Mouse (Mus musculus) neural tube, embryonic 12.5 days (tissue): ENCODE data around the gene Atp13a3. TPM values are rescaled to one million over a fixed set of nuclear protein-coding genes. Genes with fewer than 3 reads are reported as not detected.
"Not testable (repeated sequence)": the region's sequence is repeated elsewhere in the genome, so short reads cannot be mapped to it uniquely, and the experiment has no call there.

Experiments
- ATAC-seq: fragments of 200-750 bp; cut with Nextera tagmentation; 2 replicates; pipeline ENCODE4 v1.8.0; 2017; ENCODE audit warnings: low read depth, mild to moderate bottlenecking, moderate TSS enrichment, moderate library complexity; ENCODE audit not compliant: low FRiP score
- H3K27ac ChIP-seq: fragments of 300-500 bp; sonication (generic); 2 replicates; pipeline ENCODE4 v1.5.1; 2016
- H3K27me3 ChIP-seq: fragments of 300-500 bp; sonication (generic); replicated peaks from 2 replicates; pipeline ENCODE4 v1.6.1; 2016; ENCODE audit warnings: mild to moderate bottlenecking
- H3K36me3 ChIP-seq: fragments of 300-500 bp; sonication (generic); 2 replicates; pipeline ENCODE4 v1.6.1; 2016; ENCODE audit warnings: mild to moderate bottlenecking
- H3K4me1 ChIP-seq: fragments of 300-500 bp; sonication (generic); 2 replicates; pipeline ENCODE4 v1.6.1; 2016
- H3K4me2 ChIP-seq: fragments of 300-500 bp; sonication (generic); replicated peaks from 2 replicates; pipeline ENCODE4 v1.6.1; 2016; ENCODE audit warnings: mild to moderate bottlenecking
- H3K4me3 ChIP-seq: fragments of 300-500 bp; sonication (generic); 2 replicates; pipeline ENCODE4 v1.5.1; 2016
- H3K9ac ChIP-seq: fragments of 300-500 bp; sonication (generic); 2 replicates; pipeline ENCODE4 v1.6.1; 2016; ENCODE audit warnings: mild to moderate bottlenecking
- H3K9me3 ChIP-seq: fragments of 300-500 bp; sonication (generic); 2 replicates; pipeline ENCODE4 v1.6.1; 2016; ENCODE audit warnings: mild to moderate bottlenecking
- WGBS: fragments of 180-500 bp; shearing (Covaris S2); methylation state at CpG from one replicate; pipeline ENCODE4 v1.1.7; 2016; 5-methylcytosine and 5-hydroxymethylcytosine counted together
- polyA plus RNA-seq: library from polyadenylated mRNA; unstranded; fragments of >200 nt; fragmentation: Nextera tagmentation; extraction: Ambion mirVana; gene quantifications from 2 replicates; pipeline ENCODE4 v1.2.1, GENCODE M21; 2016

Gene Atp13a3
- polyA plus RNA-seq, 1 experiment from 2014 or later, result 13.3 TPM

DNA sequence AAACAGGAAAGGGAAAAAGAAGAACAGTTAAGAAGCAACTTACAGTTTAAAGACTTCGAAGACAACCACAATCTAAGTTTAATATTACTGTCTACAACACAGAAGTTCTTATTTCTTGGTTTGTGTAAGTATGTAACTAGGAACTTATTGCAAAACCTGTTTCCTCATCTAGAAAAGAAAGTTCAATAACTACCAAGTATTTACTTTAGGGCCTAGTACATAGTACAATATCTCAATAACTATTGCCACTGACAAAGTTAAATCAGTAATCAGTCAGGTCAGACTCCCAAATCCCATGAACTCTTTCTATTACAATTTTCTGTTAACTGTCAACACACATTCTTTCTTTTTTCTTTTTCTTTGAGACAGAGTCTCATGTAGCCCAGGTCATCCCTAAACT, 20.2 kb downstream of the Atp13a3 start:
- no peak overlapping the region for H3K9ac ChIP-seq
- H3K4me1 ChIP-seq, result peaks cover 17% of the 10 kb centered on the region
- ATAC-seq, result no peak
- 91% methylated on average over 1 of the region's 1 CpGs for WGBS
- H3K4me3 ChIP-seq, result no peak overlapping the region
- H3K36me3 ChIP-seq, result peaks cover 6% of the 10 kb centered on the region
- H3K4me2 ChIP-seq, result no peak overlapping the region
- no peaks in the 10 kb centered on the region for H3K9me3 ChIP-seq
- H3K27me3 ChIP-seq, result no peaks in the 10 kb centered on the region
- H3K27ac ChIP-seq, result no peak overlapping the region

DNA sequence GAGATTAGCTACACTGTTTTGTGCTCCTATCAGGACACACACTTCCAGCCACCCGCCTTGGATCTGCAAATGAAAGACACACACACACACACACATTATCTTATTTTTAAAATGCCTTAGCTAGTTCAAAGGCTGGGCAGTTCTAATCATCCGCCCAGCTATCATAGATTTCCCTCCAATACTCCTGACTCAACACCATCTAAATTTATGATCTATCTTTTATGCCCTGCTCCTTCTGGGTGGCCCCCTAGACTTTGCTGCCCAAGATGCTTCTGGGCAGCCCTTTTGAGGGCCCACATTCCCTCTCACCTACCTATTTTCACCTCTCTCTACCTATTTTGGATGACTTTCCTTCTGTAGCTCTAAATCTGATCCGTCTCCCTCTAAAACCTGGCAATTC, 29.5 kb downstream of the Atp13a3 start:
- no peaks in the 10 kb centered on the region for H3K27me3 ChIP-seq
- ATAC-seq, result no peak
- no peak overlapping the region for H3K4me3 ChIP-seq
- WGBS, result 84% methylated on average over 3 of the region's 3 CpGs
- H3K27ac ChIP-seq, result no peak overlapping the region
- H3K9ac ChIP-seq, result no peak overlapping the region
- no peaks in the 10 kb centered on the region for H3K4me1 ChIP-seq
- H3K9me3 ChIP-seq, result no peaks in the 10 kb centered on the region
- no peak overlapping the region for H3K4me2 ChIP-seq
- H3K36me3 ChIP-seq, result 0 out of 2 replicates have a peak, but pooled peaks cover 6% of the 10 kb centered on the region

DNA sequence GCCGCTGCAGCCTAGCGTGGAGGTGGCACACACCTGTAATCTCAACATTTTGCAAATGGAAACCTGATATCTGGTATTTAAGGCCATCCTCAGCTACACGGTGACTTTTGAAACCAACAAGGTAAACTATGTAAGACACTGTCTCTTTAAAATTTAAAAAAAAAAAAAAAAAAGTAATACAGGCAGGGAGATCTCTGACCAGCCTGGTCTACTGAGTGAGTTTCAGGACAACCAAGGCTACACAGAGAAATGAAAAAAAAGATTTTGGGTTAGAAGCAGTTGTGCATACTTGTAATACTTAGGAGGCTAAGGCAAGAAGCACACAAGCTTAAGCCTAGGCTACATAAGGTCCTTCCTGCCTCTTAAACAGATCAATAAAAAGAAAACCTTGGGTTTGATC, 30.8 kb downstream of the Atp13a3 start:
- 91% methylated on average over 3 of the region's 3 CpGs for WGBS
- H3K36me3 ChIP-seq, result no peaks in the 10 kb centered on the region
- ATAC-seq, result no peak
- H3K27me3 ChIP-seq, result no peaks in the 10 kb centered on the region
- H3K4me3 ChIP-seq, result no peak overlapping the region
- H3K4me1 ChIP-seq, result no peaks in the 10 kb centered on the region
- no peak overlapping the region for H3K4me2 ChIP-seq
- no peak overlapping the region for H3K9ac ChIP-seq
- no peaks in the 10 kb centered on the region for H3K9me3 ChIP-seq
- no peak overlapping the region for H3K27ac ChIP-seq

DNA sequence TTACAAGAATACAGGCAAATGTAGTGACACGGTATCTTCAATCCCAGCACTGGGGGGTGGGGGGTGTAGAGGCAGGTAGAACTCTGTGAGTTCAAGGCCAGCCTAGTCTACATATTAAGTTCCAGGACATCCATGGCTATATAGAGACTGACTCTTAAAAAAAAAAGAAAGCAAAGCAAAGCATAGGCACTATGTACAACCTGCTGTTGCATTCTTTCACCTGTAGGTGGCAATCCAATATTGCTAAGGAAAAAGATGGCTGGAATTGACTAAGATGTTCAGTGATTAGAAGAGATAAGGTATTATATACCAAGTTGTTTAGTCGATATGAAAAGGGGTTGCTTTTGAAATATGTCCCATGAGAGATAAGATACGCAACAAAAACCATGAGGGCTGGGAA, 31.5 kb downstream of the Atp13a3 start:
- WGBS, result 78% methylated on average over 3 of the region's 3 CpGs
- ATAC-seq, result no peak
- H3K9ac ChIP-seq, result no peak overlapping the region
- no peaks in the 10 kb centered on the region for H3K9me3 ChIP-seq
- no peaks in the 10 kb centered on the region for H3K27me3 ChIP-seq
- no peak overlapping the region for H3K4me3 ChIP-seq
- no peaks in the 10 kb centered on the region for H3K4me1 ChIP-seq
- H3K4me2 ChIP-seq, result no peak overlapping the region
- no peak overlapping the region for H3K27ac ChIP-seq
- no peaks in the 10 kb centered on the region for H3K36me3 ChIP-seq

DNA sequence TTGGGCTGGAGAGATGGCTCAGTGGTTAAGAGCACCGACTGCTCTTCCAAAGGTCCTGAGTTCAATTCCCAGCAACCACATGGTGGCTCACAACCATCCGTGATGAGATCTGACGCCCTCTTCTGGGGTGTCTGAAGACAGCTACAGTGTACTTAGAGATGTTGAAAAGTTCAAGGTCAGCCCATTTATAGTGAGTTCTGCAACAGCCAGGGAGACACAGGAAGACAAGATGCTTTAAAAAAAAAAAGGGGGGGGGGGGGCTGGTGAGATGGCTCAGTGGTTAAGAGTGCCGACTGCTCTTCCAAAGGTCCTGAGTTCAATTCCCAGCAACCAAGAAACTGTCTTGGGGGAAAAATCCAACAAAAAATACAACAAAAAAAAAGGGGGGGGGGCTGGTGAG, 32.5 kb downstream of the Atp13a3 start:
- not testable (repeated sequence) for H3K9me3 ChIP-seq, H3K4me1 ChIP-seq, H3K27me3 ChIP-seq, H3K4me2 ChIP-seq, ATAC-seq, H3K36me3 ChIP-seq, H3K4me3 ChIP-seq, H3K9ac ChIP-seq, H3K27ac ChIP-seq
- 93% methylated on average over 4 of the region's 4 CpGs for WGBS

DNA sequence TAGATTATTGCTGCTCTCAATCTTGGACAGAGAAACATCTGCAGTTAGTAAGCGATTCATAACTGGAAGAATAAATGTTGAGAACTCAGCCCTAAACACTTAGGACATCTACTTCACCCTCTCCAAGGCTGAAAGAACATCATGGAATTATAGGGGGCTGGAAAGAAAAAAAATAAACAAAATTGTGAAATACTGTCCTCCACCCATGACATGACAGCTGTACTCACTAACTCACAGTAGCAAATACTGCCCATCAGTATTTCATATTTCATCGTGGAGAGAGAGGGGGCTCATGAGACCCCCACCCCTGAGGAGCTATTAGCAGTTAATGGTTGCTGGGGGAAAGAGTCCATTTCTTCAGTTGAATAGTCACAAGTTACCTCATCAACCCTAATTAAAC, 38.4 kb downstream of the Atp13a3 start:
- Histone ChIP-seq H3K27me3 (no peaks in the 10 kb centered on the region), H3K4me2 (no peak overlapping the region), H3K9ac (no peak overlapping the region), H3K4me3 (no peak overlapping the region), H3K36me3 (no peaks in the 10 kb centered on the region; the same call in 1 of the 2 replicates), H3K27ac (no peak overlapping the region), H3K4me1 (no peaks in the 10 kb centered on the region), H3K9me3 (no peaks in the 10 kb centered on the region)
- no peak for ATAC-seq
- 92% methylated on average over 2 of the region's 2 CpGs for WGBS

DNA sequence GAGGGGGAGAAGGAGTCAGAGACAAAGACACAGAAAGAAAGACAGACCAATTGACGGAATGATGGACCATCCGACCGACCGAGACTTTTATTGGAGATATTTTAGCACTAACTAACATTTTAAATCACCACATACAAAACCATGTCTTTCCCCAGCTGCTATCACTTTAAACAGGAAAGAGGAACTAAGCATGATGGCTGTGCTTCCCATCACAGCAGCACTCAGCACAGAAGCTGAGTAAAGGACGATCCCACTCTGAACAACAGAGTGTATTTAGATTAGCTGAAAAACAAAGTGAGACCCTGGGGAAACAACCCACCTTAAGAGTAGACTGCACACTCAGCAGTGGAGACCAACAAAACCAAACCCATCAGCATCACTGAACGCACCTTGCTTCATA, 41.2 kb downstream of the Atp13a3 start:
- no peak overlapping the region for H3K4me3 ChIP-seq
- no peaks in the 10 kb centered on the region for H3K27me3 ChIP-seq
- H3K9me3 ChIP-seq, result no peaks in the 10 kb centered on the region
- no peaks in the 10 kb centered on the region for H3K4me1 ChIP-seq
- H3K9ac ChIP-seq, result no peak overlapping the region
- no peak overlapping the region for H3K4me2 ChIP-seq
- WGBS, result 93% methylated on average over 6 of the region's 6 CpGs
- no peaks in the 10 kb centered on the region; the same call in 1 of the 2 replicates for H3K36me3 ChIP-seq
- no peak overlapping the region for H3K27ac ChIP-seq
- ATAC-seq, result no peak

DNA sequence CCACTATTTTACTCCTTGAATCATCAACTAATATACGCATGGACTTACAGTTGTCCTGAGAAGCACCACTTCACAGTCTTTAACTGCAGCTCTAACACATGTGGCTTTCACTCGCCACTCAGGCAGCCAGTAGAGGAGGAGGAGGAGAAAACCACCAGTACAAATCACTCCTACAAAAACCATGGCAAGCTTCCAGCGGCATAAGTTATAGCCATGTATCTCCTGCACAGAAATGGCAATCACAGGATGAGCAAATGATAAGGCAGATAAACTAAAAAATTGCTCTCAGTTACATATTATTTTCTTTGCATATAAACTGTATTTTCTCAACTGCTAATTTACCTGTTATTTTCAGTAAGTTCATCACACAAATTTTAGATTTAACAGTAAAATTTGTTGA, 43.2 kb downstream of the Atp13a3 start:
- H3K4me2 ChIP-seq, result no peak overlapping the region
- H3K36me3 ChIP-seq, result no peaks in the 10 kb centered on the region; the same call in 1 of the 2 replicates
- no peak for ATAC-seq
- no peaks in the 10 kb centered on the region for H3K9me3 ChIP-seq
- no peak overlapping the region for H3K27ac ChIP-seq
- H3K9ac ChIP-seq, result no peak overlapping the region
- no peaks in the 10 kb centered on the region for H3K27me3 ChIP-seq
- no peak overlapping the region for H3K4me3 ChIP-seq
- H3K4me1 ChIP-seq, result no peaks in the 10 kb centered on the region
- WGBS, result 89% methylated on average over 3 of the region's 3 CpGs

DNA sequence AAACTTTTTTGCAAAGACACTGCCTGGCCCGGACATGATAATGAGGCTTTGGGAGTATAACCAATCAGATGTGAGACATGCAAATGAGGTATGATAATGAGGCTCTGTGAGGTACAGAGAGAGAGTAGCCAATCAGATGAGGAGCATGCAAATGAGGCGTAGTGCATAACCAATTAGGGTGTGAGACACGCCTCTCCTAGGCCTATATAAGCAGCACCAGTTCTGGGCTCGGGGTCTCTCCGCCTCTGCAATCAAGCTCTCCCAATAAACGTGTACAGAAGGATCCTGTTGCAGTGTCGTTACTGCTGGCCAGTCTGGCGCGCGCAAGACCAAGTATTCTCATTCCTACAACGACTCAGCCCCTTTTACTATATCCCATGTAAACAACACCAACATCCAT, 52.3 kb downstream of the Atp13a3 start:
- H3K4me3 ChIP-seq, H3K4me1 ChIP-seq, H3K27me3 ChIP-seq, H3K9ac ChIP-seq, H3K27ac ChIP-seq, H3K4me2 ChIP-seq, ATAC-seq, H3K9me3 ChIP-seq: not testable (repeated sequence)
- WGBS, result 93% methylated on average over 11 of the region's 11 CpGs
- H3K36me3 ChIP-seq, result peaks cover 25% of the 10 kb centered on the region

DNA sequence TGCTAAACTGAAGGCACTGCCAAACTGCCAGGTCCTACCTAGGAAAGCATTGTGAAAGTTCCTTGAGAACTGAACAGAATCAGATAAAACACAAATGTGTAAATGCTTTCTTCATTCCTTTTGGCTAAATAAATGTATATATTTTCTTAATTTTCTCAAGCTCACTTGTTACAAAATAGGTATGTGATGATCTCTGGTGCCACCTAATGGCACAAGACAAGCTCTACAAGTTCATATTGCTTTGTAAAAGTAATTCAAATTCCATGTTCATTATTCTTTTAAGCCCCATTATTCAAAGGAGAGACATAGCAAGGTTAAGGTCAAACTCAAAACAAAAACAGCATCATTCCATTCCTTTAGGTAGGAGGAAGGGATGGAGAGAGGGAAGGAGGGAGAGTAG, 91.5 kb downstream of the Atp13a3 start:
- peaks cover 6% of the 10 kb centered on the region for H3K4me1 ChIP-seq
- no peak overlapping the region for H3K27ac ChIP-seq
- no peak overlapping the region for H3K4me3 ChIP-seq
- no peak overlapping the region for H3K4me2 ChIP-seq
- H3K36me3 ChIP-seq, result peaks cover 6% of the 10 kb centered on the region; the same call in 1 of the 2 replicates
- H3K27me3 ChIP-seq, result peaks cover 28% of the 10 kb centered on the region
- no peaks in the 10 kb centered on the region for H3K9me3 ChIP-seq
- no peak for ATAC-seq
- H3K9ac ChIP-seq, result no peak overlapping the region

DNA sequence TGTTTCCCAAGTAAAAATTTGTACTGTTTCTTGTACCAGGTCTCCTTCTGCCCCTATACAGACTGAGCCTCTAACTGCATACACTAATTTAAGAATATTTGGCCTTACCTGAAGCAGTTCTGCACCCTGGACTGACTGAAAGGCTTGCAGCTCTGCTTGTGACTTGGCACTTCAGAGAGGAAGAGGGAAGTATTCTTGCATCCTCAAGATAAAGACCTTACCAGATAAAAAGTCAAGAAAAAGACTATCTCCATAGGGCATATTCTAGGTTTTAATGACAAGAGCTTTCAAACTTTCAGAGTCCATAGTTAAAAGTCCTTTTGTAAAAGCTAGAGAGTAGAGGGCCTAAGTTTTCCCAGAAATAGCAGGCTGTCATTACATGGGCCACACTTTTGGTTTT, 95.1 kb downstream of the Atp13a3 start, which contains the start of gene Gp5:
TSS of gene Gp5 (minus strand) at position 133 of the 400 bp plus-strand sequence.
- ATAC-seq, result no peak
- H3K27me3 ChIP-seq, result peaks cover 59% of the 10 kb centered on the region

DNA sequence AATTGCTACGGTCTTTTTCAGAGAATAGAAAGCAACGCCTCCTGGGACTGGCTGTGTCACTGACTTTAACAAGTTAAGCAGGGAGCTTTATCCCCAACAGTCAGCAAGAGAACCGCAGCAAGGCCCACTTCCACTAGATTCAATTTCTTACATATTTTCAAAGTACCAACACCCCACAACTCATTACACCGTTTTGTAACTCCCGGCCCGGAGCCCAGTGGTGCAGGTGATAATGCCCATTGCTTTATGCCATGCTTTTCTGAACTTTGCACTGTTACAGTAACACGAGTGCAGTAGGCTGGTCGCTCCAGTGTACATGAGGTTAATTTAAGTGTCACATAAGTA, 95.6 kb downstream of the Atp13a3 start:
- WGBS, result 51% methylated on average over 8 of the region's 8 CpGs
- no peak overlapping the region for H3K9ac ChIP-seq
- no peaks in the 10 kb centered on the region for H3K9me3 ChIP-seq
- no peak overlapping the region for H3K4me3 ChIP-seq
- no peak overlapping the region for H3K27ac ChIP-seq
- no peak for ATAC-seq
- H3K4me1 ChIP-seq, result peaks cover 21% of the 10 kb centered on the region
- peaks cover 62% of the 10 kb centered on the region for H3K27me3 ChIP-seq
- no peak overlapping the region for H3K4me2 ChIP-seq
- peaks cover 3% of the 10 kb centered on the region; the same call in 1 of the 2 replicates for H3K36me3 ChIP-seq

More for the DNA sequence above, 95.1 kb downstream of the Atp13a3 start, which contains the start of gene Gp5:
- Histone ChIP-seq H3K4me1 (peaks cover 21% of the 10 kb centered on the region), H3K36me3 (peaks cover 6% of the 10 kb centered on the region; the same call in 1 of the 2 replicates), H3K4me2 (peak within 1 kb of the TSS; percentile 99), H3K4me3 (peak within 1 kb of the TSS; percentile 53; the same call in 1 of the 2 replicates), H3K27ac (no peak within 1 kb of the TSS), H3K9ac (no peak within 1 kb of the TSS), H3K9me3 (no peaks in the 10 kb centered on the region)

DNA sequence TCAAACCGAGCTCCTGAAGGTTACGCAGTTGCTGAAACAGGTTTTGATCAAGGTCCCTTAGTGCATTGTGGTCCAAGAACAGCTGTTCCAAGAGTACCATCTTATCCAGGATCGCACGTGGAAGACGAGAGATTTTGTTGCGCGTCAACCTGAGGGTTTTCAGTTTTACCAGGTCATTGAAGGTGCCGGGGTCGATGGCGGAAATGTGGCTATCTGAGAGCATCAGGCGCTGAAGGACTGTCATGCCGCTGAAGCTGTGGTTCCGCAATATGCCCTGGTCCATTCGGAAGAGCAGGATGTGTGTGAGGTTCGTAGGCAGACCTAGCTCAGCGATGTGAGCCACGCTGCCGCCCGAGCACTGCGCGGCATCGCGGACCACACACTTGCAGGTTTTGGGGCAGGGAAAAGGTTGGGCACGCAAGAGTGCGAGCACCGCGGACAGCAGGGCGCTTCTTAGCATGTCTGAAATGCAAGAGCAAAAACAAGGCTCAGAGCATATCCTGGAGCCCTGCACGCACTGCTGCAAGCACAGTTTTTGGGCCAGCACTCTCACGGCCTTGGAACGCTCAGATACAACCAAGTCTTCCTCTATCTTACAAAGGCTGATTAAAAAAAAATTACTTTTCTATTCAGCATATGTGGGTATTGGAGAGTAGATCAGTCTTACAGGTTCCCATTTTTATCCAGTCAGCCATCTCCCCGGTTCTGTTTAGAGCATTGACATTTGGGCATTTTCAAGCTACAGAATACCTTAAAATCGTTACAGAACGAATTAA, 96.2 kb downstream of the Atp13a3 start:
- Histone ChIP-seq H3K4me2 (peak overlapping the region; percentile 99), H3K9me3 (no peaks in the 10 kb centered on the region), H3K36me3 (no peaks in the 10 kb centered on the region), H3K4me1 (peaks cover 21% of the 10 kb centered on the region), H3K9ac (no peak overlapping the region), H3K27ac (no peak overlapping the region), H3K27me3 (peaks cover 62% of the 10 kb centered on the region), H3K4me3 (peak overlapping the region; percentile 53)
- WGBS, result 4% methylated on average over 34 of the region's 34 CpGs
- ATAC-seq, result no peak
